Mouse (Mus musculus) thymus, postnatal 36 days (tissue): ENCODE results near the gene Gatad2a.

Experiments
- DNase-seq, 2 experiments: peaks; one replicate each; pipeline ENCODE4 v3.0.0; 2022; ENCODE audit warnings: mixed read lengths in 2 of 2

Gatad2a gene

DNA sequence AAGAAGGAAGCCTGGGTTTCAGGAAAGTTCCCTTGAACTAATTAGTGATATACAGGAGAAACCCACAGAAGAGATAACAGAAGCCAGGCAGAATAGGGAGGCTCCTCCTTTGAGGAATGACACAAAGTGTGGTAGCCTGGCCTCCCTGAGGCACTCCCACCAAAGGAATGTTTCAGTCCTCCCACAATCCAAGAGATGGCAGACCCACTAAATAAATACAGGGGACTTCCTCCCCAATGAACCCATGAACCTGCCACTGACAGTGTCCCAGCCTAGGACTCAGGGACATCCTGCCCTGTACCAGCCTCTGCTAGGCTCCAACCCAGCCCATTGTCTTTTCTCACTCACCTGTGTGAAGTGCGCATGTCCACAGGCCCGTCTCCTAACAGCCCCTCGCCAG lies 60.8 kb downstream of the Gatad2a start:
- DNase-seq = no peak

- no peak for DNase-seq
These were observed 61.6 kb downstream of the Gatad2a start for GRCm38 (mm10) chr8:69934582-69934981.

GRCm38 (mm10) chr8:69933811-69934210 lies 62.4 kb downstream of the Gatad2a start:
- no peak for DNase-seq

GRCm38 (mm10) chr8:69926901-69927300 lies 69.3 kb downstream of the Gatad2a start:
- no peak for DNase-seq

GRCm38 (mm10) chr8:69923986-69924385 lies 72.2 kb downstream of the Gatad2a start:
- no peak for DNase-seq

- DNase-seq = no peak
These were observed 75.0 kb downstream of the Gatad2a start for GRCm38 (mm10) chr8:69921141-69921540.

- DNase-seq = peak; percentile 44 to 65
These were observed 76.1 kb downstream of the Gatad2a start for GRCm38 (mm10) chr8:69919876-69920662.

DNA sequence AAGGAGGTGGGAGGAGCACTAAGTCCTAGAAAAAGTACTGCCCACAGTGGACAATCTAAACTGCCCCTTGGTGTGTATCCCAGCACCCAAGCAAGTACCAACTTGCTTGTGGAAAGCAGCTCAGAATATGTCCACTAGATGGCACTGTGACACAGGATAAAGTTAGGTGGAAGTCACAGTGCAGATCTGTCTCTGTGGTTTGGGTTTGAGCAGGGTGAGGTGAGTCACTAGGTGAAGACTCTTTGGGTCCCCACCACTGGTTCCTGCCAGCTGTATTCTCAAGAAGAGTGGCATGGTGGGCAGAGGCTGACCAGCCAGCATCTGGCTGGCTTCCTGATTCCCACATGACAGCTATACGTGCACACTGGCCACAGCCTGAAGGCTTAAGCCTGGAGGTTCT lies 77.2 kb downstream of the Gatad2a start:
- peak; percentile 59 to 64 for DNase-seq

DNA sequence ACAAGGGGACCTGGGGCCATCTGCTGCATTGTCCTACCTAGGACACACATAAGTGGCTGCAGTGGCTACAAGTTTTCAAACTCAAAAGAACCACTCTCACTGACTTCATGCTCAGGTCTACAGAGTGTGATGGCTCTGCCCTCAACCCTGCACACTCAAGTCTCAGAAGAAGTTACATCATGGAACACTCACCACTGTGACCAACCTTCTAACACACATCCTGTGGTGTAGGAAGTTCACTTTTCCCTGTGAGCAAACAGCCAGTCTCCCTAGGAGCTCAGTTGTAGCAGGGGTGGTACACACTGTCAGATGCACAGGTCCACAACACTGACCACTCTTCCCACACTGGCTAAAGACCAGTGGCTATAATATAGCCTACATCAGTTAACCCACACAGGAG lies 77.7 kb downstream of the Gatad2a start:
- no peak for DNase-seq

- no peak for DNase-seq
These were observed 80.4 kb downstream of the Gatad2a start for GRCm38 (mm10) chr8:69915748-69916147.

DNA sequence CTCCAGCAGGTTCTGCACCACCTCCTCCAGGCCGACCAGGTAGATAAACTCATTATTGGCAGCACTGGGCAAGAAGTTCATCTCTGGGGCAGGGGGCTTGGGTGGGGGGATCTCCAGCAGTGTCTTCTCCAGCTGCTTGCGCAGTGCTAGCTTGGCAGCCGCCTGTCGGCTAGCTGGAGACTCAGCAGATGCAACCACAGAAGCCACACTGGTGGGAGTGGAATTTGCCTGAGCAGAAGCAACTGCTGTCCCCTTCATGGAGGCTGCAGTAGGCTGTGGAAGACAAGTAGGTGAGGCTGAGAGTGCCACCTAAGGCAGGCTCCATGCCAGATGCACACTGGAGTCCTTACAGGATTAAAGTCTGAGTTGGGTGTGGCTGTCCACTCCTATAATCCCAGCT lies 81.7 kb downstream of the Gatad2a start:
- no peak for DNase-seq

GRCm38 (mm10) chr8:69912478-69913074 lies 83.6 kb downstream of the Gatad2a start:
- DNase-seq = no peak

- no peak for DNase-seq
These were observed 84.3 kb downstream of the Gatad2a start for GRCm38 (mm10) chr8:69911917-69912316.

- no peak for DNase-seq
These were observed 89.1 kb downstream of the Gatad2a start for GRCm38 (mm10) chr8:69907106-69907505.

DNA sequence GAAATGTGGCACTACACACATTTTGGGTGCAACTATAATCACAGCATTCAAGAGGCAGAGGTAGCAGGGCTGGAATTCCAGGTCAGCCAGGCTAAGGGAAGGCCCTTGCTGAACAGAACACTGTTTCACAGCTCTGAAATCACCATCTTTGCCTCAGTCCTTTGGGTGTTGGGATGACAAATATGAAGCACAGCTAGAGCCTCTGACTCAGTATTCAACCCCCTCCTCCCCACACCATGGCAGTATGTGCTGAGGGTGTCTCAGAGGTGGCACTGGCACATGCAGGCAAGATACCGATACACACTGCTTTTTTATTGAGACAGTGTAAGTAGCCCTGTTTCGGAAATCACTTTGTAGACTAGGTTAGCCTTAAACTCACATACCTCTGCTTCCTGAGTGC lies 89.9 kb downstream of the Gatad2a start:
- no peak for DNase-seq

DNA sequence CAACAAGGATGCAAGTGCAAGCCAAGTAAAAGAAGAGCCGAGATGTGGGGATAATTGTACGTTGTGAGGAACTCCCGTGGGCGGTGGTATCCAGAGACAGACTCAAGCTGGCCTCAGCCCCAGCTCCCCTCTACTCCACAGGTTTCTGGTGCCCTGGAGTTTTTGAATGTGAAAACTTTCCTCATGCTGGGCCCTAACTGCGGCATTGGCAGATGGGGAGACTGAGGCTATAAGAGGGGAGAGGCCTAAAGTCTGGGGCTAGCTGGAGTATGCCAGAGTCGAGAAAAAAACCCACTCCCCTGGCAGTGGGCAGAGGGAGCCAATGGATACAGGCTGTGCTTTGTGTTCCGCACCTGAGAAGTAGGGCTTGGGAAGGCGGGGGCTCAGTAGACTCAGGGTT lies 92.1 kb downstream of the Gatad2a start:
- DNase-seq = no peak

DNA sequence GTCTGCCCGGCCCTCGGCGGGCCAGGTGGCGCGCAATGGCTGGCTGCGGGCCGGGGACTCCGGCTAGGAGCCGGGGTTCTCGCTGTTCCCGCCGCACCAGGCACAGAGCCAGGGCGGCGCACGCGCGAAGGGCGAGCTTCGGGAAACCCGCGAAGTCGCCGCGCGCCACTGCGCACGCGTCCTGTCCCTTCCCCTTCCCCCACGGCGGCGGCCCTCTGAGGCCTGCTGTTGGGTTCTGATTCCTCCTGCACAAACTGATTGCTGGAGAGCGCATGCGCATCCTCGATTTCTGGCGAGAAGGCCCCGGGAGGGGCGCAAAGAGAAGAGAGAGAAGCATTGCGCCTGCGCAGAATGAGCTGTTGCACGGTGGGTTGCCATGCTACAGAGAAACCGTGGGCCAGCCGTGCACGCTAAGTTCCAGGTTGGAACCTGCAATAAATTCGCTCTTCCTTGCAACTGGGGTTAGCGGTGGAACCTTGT lies 93.1 kb downstream of the Gatad2a start:
- DNase-seq = peak; percentile 98 to 99

DNA sequence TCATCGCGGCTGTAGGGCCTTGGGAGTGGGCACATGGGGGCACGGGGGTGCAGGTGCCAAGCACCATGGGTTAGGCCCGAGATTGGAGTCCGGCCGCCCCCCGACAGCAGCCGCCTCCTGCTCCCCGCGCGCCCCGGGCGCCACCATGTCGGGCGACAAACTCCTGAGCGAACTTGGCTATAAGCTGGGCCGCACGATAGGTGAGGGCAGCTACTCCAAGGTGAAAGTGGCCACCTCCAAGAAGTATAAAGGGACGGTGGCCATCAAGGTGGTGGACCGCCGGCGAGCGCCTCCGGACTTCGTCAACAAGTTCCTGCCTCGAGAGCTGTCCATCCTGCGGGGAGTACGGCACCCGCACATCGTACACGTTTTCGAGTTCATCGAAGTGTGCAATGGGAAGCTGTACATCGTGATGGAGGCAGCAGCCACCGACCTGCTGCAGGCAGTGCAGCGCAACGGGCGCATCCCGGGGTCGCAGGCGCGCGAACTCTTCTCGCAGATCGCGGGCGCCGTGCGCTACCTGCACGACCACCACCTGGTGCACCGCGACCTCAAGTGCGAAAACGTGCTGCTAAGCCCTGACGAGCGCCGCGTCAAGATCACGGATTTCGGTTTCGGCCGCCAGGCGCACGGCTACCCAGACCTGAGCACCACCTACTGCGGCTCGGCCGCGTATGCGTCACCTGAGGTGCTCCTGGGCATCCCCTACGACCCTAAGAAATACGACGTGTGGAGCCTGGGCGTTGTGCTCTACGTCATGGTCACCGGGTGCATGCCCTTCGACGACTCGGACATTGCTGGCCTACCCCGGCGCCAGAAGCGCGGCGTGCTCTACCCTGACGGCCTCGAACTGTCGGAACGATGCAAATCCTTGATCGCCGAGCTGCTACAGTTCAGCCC lies 93.8 kb downstream of the Gatad2a start, which contains the start of the genes Tssk6, Ndufa13 and Yjefn3:
TSS of gene Tssk6 (plus strand) at position 22 of the 900 bp plus-strand sequence.
TSS of gene Ndufa13 (minus strand) at position 396 of the 900 bp plus-strand sequence.
TSS of gene Yjefn3 (minus strand) at position 550 of the 900 bp plus-strand sequence.
- DNase-seq = peak; percentile 58 to 69

GRCm38 (mm10) chr8:69901484-69902162 lies 94.6 kb downstream of the Gatad2a start:
- peak; percentile 96 to 98 for DNase-seq

GRCm38 (mm10) chr8:69900895-69901451 lies 95.2 kb downstream of the Gatad2a start:
- no peak for DNase-seq

- no peak for DNase-seq
These were observed 96.3 kb downstream of the Gatad2a start for GRCm38 (mm10) chr8:69899876-69900275.

GRCm38 (mm10) chr8:69897857-69898256 lies 98.3 kb downstream of the Gatad2a start:
- no peak for DNase-seq
